Mouse (Mus musculus) embryonic facial prominence, embryonic 14.5 days (tissue): ENCODE data around the gene Zmym3. TPM values are rescaled to one million over a fixed set of nuclear protein-coding genes. Genes with fewer than 3 reads are reported as not detected.

Source experiments
- ATAC-seq: fragments of 200-750 bp; cut with Nextera tagmentation; 2 replicates; pipeline ENCODE4 v1.8.0; 2017; ENCODE audit warnings: low read depth, moderate number of reproducible peaks, moderate TSS enrichment
- DNase-seq: peaks from one replicate; pipeline ENCODE4 v3.0.0-alpha.2; 2015; ENCODE audit warnings: low spot score
- H3K27ac ChIP-seq: fragments of 300-500 bp; sonication (generic); replicated peaks from 2 replicates; pipeline ENCODE4 v1.5.1; 2014; ENCODE audit warnings: low read depth, mild to moderate bottlenecking, low read length, moderate library complexity
- H3K27me3 ChIP-seq: fragments of 300-500 bp; sonication (generic); replicated peaks from 2 replicates; pipeline ENCODE4 v1.6.1; 2014; ENCODE audit warnings: low read length; ENCODE audit not compliant: control insufficient read depth, insufficient read depth
- H3K36me3 ChIP-seq: fragments of 300-500 bp; sonication (generic); 2 replicates; pipeline ENCODE4 v1.6.1; 2014; ENCODE audit warnings: low read length, mixed read lengths; ENCODE audit not compliant: control insufficient read depth, insufficient read depth
- H3K4me1 ChIP-seq: fragments of 300-500 bp; sonication (generic); 2 replicates; pipeline ENCODE4 v1.6.1; 2014; ENCODE audit warnings: antibody characterized with exemption, low read length; ENCODE audit not compliant: control insufficient read depth, insufficient read depth
- H3K4me2 ChIP-seq: fragments of 300-500 bp; sonication (generic); 2 replicates; pipeline ENCODE4 v1.6.1; 2014; ENCODE audit warnings: low read depth, mild to moderate bottlenecking, low read length, moderate library complexity, mixed read lengths
- H3K4me3 ChIP-seq: fragments of 300-500 bp; sonication (generic); 2 replicates; pipeline ENCODE4 v1.5.1; 2014; ENCODE audit warnings: low read depth, mild to moderate bottlenecking, low read length
- H3K9ac ChIP-seq: fragments of 300-500 bp; sonication (generic); 2 replicates; pipeline ENCODE4 v1.6.1; 2014; ENCODE audit warnings: low read depth, mild to moderate bottlenecking, low read length, moderate library complexity, mixed read lengths
- H3K9me3 ChIP-seq: fragments of 300-500 bp; sonication (generic); 2 replicates; pipeline ENCODE4 v1.6.1; 2016; ENCODE audit warnings: low read length; ENCODE audit not compliant: control insufficient read depth
- WGBS: fragments of 180-500 bp; shearing (Covaris S2); extraction: QIAGEN DNeasy Blood & Tissue Kit; methylation state at CpG from one replicate; pipeline ENCODE4 v1.1.7; 2014; 5-methylcytosine and 5-hydroxymethylcytosine counted together
- polyA plus RNA-seq: library from polyadenylated mRNA; unstranded; fragments of >200 nt; fragmentation: Nextera tagmentation; extraction: Ambion mirVana; gene quantifications from 2 replicates; pipeline ENCODE4 v1.2.1, GENCODE M21; 2014

The Zmym3 gene
- polyA plus RNA-seq, 1 experiment from 2014 or later: 27.1 TPM

DNA sequence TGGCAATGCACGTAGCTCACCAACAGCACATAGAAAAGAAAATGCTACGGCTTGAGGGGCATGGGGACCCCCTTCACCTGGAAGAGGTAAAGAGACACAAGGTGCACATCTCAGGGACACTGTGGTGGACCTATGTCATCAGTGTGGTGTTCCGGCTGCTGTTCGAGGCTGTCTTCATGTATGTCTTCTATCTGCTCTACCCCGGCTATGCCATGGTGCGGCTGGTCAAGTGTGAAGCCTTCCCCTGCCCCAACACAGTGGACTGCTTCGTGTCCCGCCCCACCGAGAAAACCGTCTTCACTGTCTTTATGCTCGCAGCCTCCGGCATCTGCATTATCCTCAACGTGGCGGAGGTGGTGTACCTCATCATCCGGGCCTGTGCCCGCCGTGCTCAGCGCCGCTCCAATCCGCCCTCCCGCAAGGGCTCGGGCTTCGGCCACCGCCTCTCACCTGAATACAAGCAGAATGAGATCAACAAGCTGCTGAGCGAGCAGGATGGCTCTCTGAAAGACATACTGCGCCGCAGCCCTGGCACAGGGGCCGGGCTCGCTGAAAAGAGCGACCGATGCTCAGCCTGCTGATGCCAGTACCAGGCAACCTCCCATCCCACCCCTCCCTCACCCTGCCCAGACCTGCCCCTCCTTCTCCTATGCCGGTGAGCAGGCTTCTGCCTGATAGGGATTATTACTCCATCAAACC lies 36.1 kb downstream of the Zmym3 start:
- 23% methylated on average over 22 of the region's 32 CpGs for WGBS
- Histone ChIP-seq H3K4me1 (no peaks in the 10 kb centered on the region), H3K4me2 (peak overlapping the region; percentile 48), H3K9ac (no peak overlapping the region; the same call in 1 of the 2 replicates), H3K27ac (no peak overlapping the region), H3K36me3 (no peaks in the 10 kb centered on the region), H3K27me3 (peaks cover 60% of the 10 kb centered on the region), H3K4me3 (peak overlapping the region; percentile 28), H3K9me3 (no peaks in the 10 kb centered on the region)
- ATAC-seq (0 out of 2 replicates have a peak, but pooled peaks have one; percentile 30), DNase-seq (peak; percentile 1)

DNA sequence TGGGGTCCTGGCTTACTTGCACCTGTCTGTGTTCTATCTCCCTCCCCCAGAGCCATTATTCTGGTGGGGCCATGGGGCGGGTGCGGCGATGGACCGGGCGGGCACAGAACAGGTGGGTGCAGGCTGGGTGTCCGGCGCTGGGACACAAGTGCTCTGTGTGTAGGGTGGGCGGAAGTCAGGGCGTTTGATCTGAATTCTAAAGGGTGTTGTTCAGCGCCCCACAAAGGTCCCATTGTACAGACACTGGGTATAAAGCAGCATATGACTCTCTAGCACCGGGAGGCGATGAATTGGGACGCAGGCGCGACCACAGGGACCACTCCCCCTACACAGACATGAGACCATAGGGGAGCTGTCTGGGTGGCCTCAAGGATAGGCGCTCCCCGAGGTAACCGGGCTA lies 37.2 kb downstream of the Zmym3 start:
- DNase-seq (no peak), ATAC-seq (no peak)
- H3K27me3 ChIP-seq: peaks cover 62% of the 10 kb centered on the region
- H3K36me3 ChIP-seq: no peaks in the 10 kb centered on the region
- no peak overlapping the region for H3K27ac ChIP-seq
- no peak overlapping the region for H3K9ac ChIP-seq
- WGBS: 26% methylated on average over 18 of the region's 18 CpGs
- H3K4me2 ChIP-seq: no peak overlapping the region
- no peaks in the 10 kb centered on the region for H3K4me1 ChIP-seq
- H3K9me3 ChIP-seq: no peaks in the 10 kb centered on the region
- no peak overlapping the region for H3K4me3 ChIP-seq

DNA sequence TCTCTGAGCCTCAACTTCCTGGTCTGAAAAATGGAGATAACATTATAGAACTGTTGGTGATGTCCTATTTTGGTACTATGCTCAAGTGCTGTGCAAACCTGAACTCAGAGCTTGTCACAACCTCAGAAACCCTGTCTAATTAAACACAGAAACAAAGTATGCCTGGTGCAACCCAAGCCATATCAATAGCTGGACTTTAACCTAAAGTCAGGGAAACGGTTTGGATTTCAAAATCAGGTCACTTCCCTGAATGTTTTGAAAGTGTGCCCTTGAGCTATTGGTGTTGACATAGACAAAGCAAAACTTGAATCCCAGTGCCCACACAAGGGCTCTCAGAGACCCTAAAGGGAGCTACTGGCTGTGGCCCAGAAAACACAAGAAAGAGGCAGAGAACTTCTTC lies 40.9 kb downstream of the Zmym3 start:
- H3K4me2 ChIP-seq: no peak overlapping the region
- no peak for DNase-seq
- H3K9me3 ChIP-seq: no peaks in the 10 kb centered on the region
- peaks cover 52% of the 10 kb centered on the region for H3K27me3 ChIP-seq
- H3K4me1 ChIP-seq: no peaks in the 10 kb centered on the region
- WGBS: 39% methylated on average over 1 of the region's 1 CpGs
- ATAC-seq: no peak
- no peak overlapping the region for H3K9ac ChIP-seq
- no peak overlapping the region for H3K4me3 ChIP-seq
- H3K27ac ChIP-seq: no peak overlapping the region
- no peaks in the 10 kb centered on the region for H3K36me3 ChIP-seq

DNA sequence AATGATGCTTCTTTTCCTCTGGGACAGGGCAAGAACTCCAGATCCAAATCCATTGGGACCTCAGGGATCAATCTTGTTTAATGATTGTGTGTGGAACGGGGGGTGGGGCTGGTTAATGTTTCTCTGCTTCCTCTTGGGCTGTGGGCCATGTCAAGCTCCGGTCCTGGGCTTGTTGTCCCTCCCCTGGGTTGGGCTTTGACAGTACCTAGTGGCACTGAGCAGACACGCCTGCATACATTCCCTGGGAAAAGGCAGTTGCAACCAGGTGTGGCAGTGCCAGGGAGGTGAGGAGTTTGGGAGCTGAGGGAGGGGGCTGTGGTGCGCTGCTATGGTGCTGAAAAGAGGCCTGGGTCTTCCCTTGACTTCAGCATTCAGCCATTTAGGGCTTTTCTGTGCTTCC lies 43.6 kb downstream of the Zmym3 start:
- Histone ChIP-seq H3K36me3 (no peaks in the 10 kb centered on the region), H3K4me1 (no peaks in the 10 kb centered on the region), H3K27me3 (peaks cover 29% of the 10 kb centered on the region), H3K4me2 (no peak overlapping the region), H3K9ac (no peak overlapping the region), H3K27ac (no peak overlapping the region), H3K9me3 (no peaks in the 10 kb centered on the region), H3K4me3 (no peak overlapping the region)
- ATAC-seq (no peak), DNase-seq (no peak)
- WGBS: 79% methylated on average over 3 of the region's 4 CpGs

DNA sequence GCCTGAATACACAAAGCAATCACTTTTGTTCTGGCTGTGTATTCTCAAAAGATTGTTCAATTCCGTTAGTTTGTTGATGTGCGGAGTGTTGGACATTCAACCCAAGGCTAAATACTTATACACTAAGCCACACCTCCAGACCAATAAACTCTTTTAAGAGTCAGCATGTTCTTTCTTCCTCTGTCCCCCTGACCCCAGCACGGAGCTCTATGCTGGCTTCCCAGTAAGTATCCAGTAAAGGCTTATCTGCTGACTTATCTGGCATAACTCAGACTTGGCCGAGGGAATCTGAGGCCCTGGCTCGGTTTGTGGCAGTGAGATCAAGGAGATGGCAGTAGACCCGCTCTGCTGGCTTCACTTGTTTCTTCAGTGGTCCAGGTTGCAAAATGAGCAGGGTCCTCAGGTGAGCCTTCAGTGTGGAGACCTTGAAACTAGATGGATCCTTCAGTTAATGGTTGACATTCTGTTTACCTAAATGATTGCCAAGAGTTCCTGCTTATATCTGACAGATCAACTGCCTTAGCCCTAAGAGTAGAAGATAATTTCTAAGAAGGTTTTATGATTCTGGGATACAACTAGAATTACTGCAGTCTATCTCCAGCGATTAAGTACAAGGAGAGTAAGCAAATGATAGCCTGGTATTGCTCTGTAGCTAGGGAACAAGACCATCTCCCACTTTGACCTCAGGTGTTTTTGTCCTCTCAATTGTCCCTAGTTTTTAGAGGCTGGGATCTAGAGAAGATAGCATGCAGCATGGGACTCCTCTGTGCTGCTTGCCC lies 44.3 kb downstream of the Zmym3 start, which contains the start of gene Gjb1:
Gene Gjb1 (plus strand): TSS at position 189 of the 779 bp plus-strand sequence.
- WGBS: 73% methylated on average over 7 of the region's 7 CpGs
- no peak for ATAC-seq
- no peak for DNase-seq
- Histone ChIP-seq H3K27ac (no peak within 1 kb of the TSS), H3K36me3 (no peaks in the 10 kb centered on the region), H3K9me3 (no peaks in the 10 kb centered on the region), H3K27me3 (peaks cover 24% of the 10 kb centered on the region), H3K4me3 (no peak within 1 kb of the TSS), H3K4me1 (no peaks in the 10 kb centered on the region), H3K4me2 (no peak within 1 kb of the TSS), H3K9ac (no peak within 1 kb of the TSS)

DNA sequence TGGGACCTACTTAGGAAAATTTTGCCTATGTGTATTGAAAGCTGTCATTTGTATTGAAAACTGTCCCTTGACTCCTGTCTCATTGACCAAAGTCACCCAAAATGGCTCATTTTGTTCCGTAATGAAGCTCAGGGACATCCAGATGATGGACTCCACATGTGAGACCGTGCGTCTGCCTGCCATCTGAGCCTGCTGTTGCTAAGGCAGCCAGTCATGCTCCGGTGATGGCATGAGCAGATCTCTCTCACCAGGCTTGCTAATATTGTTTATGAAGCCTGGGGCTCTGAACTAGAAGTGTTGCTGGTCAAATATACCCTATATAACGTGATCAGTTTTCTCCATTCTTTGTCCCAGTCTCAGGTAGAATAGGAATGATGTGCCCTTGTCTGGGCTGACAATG lies 47.7 kb downstream of the Zmym3 start:
- WGBS: 44% methylated on average over 5 of the region's 5 CpGs
- ATAC-seq (no peak), DNase-seq (no peak)
- no peaks in the 10 kb centered on the region for H3K4me1 ChIP-seq
- no peaks in the 10 kb centered on the region for H3K9me3 ChIP-seq
- H3K9ac ChIP-seq: no peak overlapping the region
- H3K27ac ChIP-seq: no peak overlapping the region
- H3K36me3 ChIP-seq: no peaks in the 10 kb centered on the region
- peaks cover 12% of the 10 kb centered on the region for H3K27me3 ChIP-seq
- H3K4me2 ChIP-seq: no peak overlapping the region
- no peak overlapping the region for H3K4me3 ChIP-seq

DNA sequence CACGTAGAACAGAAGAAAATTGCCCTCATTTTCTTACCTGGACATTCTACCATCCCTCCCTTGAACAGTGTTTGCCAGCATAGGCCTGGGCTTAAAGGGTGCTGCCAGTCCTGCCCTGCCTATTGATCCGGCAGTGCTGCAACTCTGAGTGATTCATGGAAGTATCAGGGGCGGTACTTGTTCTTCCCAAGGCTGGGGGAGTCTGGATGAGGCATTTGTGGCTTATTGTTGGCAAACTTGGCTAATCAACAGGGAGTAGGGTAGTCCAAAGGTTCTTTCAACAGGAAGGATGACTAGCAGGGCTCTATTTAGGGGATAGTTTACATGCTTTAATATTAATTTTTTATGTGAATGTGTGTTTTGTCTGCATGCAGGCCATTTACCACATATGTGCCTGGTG lies 50.1 kb downstream of the Zmym3 start:
- Histone ChIP-seq H3K27me3 (peaks cover 4% of the 10 kb centered on the region), H3K9ac (no peak overlapping the region), H3K4me2 (no peak overlapping the region), H3K4me1 (no peaks in the 10 kb centered on the region), H3K27ac (no peak overlapping the region), H3K4me3 (no peak overlapping the region), H3K36me3 (no peaks in the 10 kb centered on the region), H3K9me3 (no peaks in the 10 kb centered on the region)
- DNase-seq (no peak), ATAC-seq (no peak)
- WGBS: 71% methylated on average over 3 of the region's 3 CpGs

DNA sequence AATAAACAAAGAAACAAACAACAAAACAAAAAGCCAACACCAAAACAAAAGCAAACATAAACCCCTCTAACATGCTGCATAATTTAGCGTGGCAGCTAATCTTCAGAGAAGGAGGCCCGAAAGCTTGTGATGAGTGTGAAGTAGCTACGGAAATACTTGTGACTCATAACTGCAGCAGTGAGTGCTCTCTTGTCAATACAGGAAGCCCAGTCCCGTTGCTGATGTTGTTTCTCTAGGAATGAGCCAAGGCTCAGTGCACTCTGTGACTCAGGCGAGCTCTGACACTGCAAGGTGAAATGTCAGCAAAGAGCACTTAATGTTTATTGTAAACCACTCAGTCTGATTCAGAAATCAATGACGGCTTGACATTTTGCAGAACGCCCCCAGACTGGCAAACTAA lies 51.6 kb downstream of the Zmym3 start:
- peaks cover 4% of the 10 kb centered on the region; the same call in 1 of the 2 replicates for H3K27me3 ChIP-seq
- H3K9me3 ChIP-seq: no peaks in the 10 kb centered on the region
- ATAC-seq: no peak
- H3K9ac ChIP-seq: no peak overlapping the region
- 59% methylated on average over 7 of the region's 7 CpGs for WGBS
- DNase-seq: no peak
- no peaks in the 10 kb centered on the region for H3K36me3 ChIP-seq
- H3K4me1 ChIP-seq: no peaks in the 10 kb centered on the region
- H3K27ac ChIP-seq: no peak overlapping the region
- no peak overlapping the region for H3K4me3 ChIP-seq
- H3K4me2 ChIP-seq: no peak overlapping the region
